Mouse (Mus musculus): ENCODE results near the gene Gm11756. TPM values are rescaled to one million over a fixed set of nuclear protein-coding genes. Genes with fewer than 3 reads are reported as not detected.
"Not testable (repeated sequence)": the region's sequence is repeated elsewhere in the genome, so short reads cannot be mapped to it uniquely, and the experiment has no call there.

The Gm11756 gene
- not detected in 2 replicates for polyA plus RNA-seq (2014; fragmentation: Nextera tagmentation; extraction: Ambion mirVana)

DNA sequence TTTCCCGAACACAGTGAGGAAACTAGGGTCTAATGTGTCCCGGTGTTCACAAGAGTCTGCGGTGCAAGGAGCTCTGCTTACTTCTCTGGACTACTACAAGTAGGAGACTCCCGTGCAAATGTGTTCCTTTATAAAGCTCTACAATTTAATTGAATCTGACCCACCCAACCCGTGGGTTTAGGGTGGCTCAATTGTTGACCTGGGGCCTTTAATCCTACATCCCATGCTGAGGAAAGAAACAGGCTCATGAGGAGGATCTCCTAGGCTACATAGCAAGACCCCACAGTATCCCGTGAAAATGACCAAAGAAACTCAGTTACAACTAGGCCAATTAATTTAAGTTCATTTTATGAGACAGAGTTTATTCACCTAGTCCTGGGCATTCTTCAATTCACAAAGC lies at the start of gene Gm11756:
Gene Gm11756, minus strand, starts transcription at position 101 of the 400 bp plus-strand sequence.
- 82% methylated on average over 6 of the region's 6 CpGs for WGBS
- not testable (repeated sequence) for ATAC-seq (ENCODE audit: low read depth); H3K4me3 ChIP-seq (ENCODE audit: low read depth, low read length); H3K36me3 ChIP-seq (ENCODE audit: control insufficient read depth, insufficient read depth, low read length); H3K27ac ChIP-seq (ENCODE audit: low read depth, low read length); H3K9ac ChIP-seq (replicated peaks; ENCODE audit: low read depth, low read length); H3K4me2 ChIP-seq (ENCODE audit: low read depth, low read length); H3K9me3 ChIP-seq (ENCODE audit: control insufficient read depth, low read length); H3K4me1 ChIP-seq (ENCODE audit: control insufficient read depth, insufficient read depth, low read length); H3K27me3 ChIP-seq (ENCODE audit: control insufficient read depth, insufficient read depth, low read length)

DNA sequence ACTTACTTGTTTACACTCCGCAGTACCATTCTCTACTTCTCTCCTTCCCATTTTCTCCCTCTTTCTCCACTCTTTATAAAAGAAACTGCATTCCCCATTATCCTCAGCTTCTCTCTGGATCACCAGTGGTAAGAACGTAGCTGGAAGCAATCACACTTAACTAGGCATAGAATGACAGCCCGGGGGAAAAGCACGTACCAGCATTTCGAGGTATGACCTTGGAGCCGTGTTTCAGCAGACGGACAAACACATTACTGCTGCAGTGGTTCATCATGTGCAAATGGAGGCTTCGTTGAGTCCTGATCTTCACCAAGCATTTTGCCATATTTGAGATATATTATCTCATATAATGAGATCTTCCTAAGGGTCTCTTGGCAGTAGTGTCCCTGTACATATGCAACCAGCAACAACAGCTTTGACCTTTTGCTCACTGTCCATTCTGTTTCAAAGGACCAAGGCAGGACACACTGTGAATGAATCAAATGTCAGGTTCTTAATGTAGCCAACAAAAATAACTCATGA lies 29.9 kb upstream of the Gm11756 start, which contains the start of gene 2310002L09Rik:
Gene 2310002L09Rik, minus strand, starts transcription at position 472 of the 522 bp plus-strand sequence.
- Histone ChIP-seq H3K9ac (replicated peaks; ENCODE audit: low read depth, low read length) (no peak within 1 kb of the TSS), H3K9me3 (ENCODE audit: control insufficient read depth, low read length) (no peaks in the 10 kb centered on the region), H3K4me3 (ENCODE audit: low read depth, low read length) (no peak within 1 kb of the TSS), H3K27me3 (ENCODE audit: control insufficient read depth, insufficient read depth, low read length) (no peaks in the 10 kb centered on the region), H3K36me3 (ENCODE audit: control insufficient read depth, insufficient read depth, low read length) (no peaks in the 10 kb centered on the region), H3K4me1 (ENCODE audit: control insufficient read depth, insufficient read depth, low read length) (no peaks in the 10 kb centered on the region), H3K27ac (ENCODE audit: low read depth, low read length) (no peak within 1 kb of the TSS), H3K4me2 (ENCODE audit: low read depth, low read length) (no peak within 1 kb of the TSS)
- 82% methylated on average over 8 of the region's 8 CpGs for WGBS
- no peak for ATAC-seq (ENCODE audit: low read depth)

- H3K27me3 ChIP-seq (ENCODE audit: control insufficient read depth, insufficient read depth, low read length); H3K27ac ChIP-seq (ENCODE audit: low read depth, low read length); H3K36me3 ChIP-seq (ENCODE audit: control insufficient read depth, insufficient read depth, low read length); H3K4me1 ChIP-seq (ENCODE audit: control insufficient read depth, insufficient read depth, low read length); H3K4me3 ChIP-seq (ENCODE audit: low read depth, low read length); H3K9me3 ChIP-seq (ENCODE audit: control insufficient read depth, low read length); H3K4me2 ChIP-seq (ENCODE audit: low read depth, low read length); ATAC-seq (ENCODE audit: low read depth); H3K9ac ChIP-seq (replicated peaks; ENCODE audit: low read depth, low read length): not testable (repeated sequence)
- no CpG with 5 or more reads among the region's 4 CpGs for WGBS
These were observed 14.7 kb downstream of the Gm11756 start, which contains the start of gene Gm13871 for GRCm38 (mm10) chr4:73905853-73906252. Gene Gm13871, minus strand, starts transcription at chr4:73905953.

GRCm38 (mm10) chr4:73891012-73891411 lies 29.5 kb downstream of the Gm11756 start, which contains the start of gene Gm11757:
Gene Gm11757, minus strand, starts transcription at chr4:73891112.
- not testable (repeated sequence) for H3K4me3 ChIP-seq (ENCODE audit: low read depth, low read length); H3K9ac ChIP-seq (replicated peaks; ENCODE audit: low read depth, low read length); H3K27me3 ChIP-seq (ENCODE audit: control insufficient read depth, insufficient read depth, low read length); H3K4me1 ChIP-seq (ENCODE audit: control insufficient read depth, insufficient read depth, low read length); H3K36me3 ChIP-seq (ENCODE audit: control insufficient read depth, insufficient read depth, low read length); ATAC-seq (ENCODE audit: low read depth); H3K27ac ChIP-seq (ENCODE audit: low read depth, low read length); H3K4me2 ChIP-seq (ENCODE audit: low read depth, low read length); H3K9me3 ChIP-seq (ENCODE audit: control insufficient read depth, low read length)
- WGBS, result no CpG with 5 or more reads among the region's 4 CpGs

DNA sequence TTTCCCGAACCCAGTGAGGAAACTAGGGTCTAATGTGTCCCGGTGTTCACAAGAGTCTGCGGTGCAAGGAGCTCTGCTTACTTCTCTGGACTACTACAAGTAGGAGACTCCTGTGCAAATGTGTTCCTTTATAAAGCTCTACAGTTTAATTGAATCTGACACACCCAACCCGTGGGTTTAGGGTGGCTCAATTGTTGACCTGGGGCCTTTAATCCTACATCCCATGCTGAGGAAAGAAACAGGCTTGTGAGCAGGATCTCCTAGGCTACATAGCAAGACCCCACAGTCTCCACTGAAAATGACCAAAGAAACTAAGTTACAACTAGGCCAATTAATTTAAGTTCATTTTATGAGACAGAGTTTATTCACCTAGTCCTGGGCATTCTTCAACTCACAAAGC lies 44.4 kb downstream of the Gm11756 start, which contains the start of gene Gm11758:
Gene Gm11758, minus strand, starts transcription at position 101 of the 400 bp plus-strand sequence.
- not testable (repeated sequence) for H3K27ac ChIP-seq (ENCODE audit: low read depth, low read length); H3K9me3 ChIP-seq (ENCODE audit: control insufficient read depth, low read length); H3K4me2 ChIP-seq (ENCODE audit: low read depth, low read length); H3K4me3 ChIP-seq (ENCODE audit: low read depth, low read length); H3K9ac ChIP-seq (replicated peaks; ENCODE audit: low read depth, low read length); H3K36me3 ChIP-seq (ENCODE audit: control insufficient read depth, insufficient read depth, low read length); H3K27me3 ChIP-seq (ENCODE audit: control insufficient read depth, insufficient read depth, low read length); ATAC-seq (ENCODE audit: low read depth); H3K4me1 ChIP-seq (ENCODE audit: control insufficient read depth, insufficient read depth, low read length)
- no CpG with 5 or more reads among the region's 4 CpGs for WGBS

Other genes starting within 250 kb of the Gm11756 start
- gene Gm428, start 237.2 kb downstream of the Gm11756 start, polyA plus RNA-seq (2014; fragmentation: Nextera tagmentation; extraction: Ambion mirVana), result not detected in 2 replicates
- gene Rasef, start 129.8 kb downstream of the Gm11756 start, polyA plus RNA-seq (2014; fragmentation: Nextera tagmentation; extraction: Ambion mirVana), result 0.60 and 0.62 TPM in 2 replicates
- not detected in 2 replicates for gene Gm11758, start 44.5 kb downstream of the Gm11756 start, polyA plus RNA-seq (2014; fragmentation: Nextera tagmentation; extraction: Ambion mirVana)
- gene Gm11757, start 29.6 kb downstream of the Gm11756 start, polyA plus RNA-seq (2014; fragmentation: Nextera tagmentation; extraction: Ambion mirVana), result not detected in 2 replicates
- gene Gm13871, start 14.8 kb downstream of the Gm11756 start, polyA plus RNA-seq (2014; fragmentation: Nextera tagmentation; extraction: Ambion mirVana), result not detected in 2 replicates
- gene 2310002L09Rik, start 30.1 kb upstream of the Gm11756 start, polyA plus RNA-seq (2014; fragmentation: Nextera tagmentation; extraction: Ambion mirVana), result not detected in 2 replicates
- 41.8 and 45.8 TPM in 2 replicates for gene Frmd3, start 92.7 kb upstream of the Gm11756 start, polyA plus RNA-seq (2014; fragmentation: Nextera tagmentation; extraction: Ambion mirVana)